Comparison of ENCODE assay signal across 22 mouse cellular contexts in the genomic region with DNA sequence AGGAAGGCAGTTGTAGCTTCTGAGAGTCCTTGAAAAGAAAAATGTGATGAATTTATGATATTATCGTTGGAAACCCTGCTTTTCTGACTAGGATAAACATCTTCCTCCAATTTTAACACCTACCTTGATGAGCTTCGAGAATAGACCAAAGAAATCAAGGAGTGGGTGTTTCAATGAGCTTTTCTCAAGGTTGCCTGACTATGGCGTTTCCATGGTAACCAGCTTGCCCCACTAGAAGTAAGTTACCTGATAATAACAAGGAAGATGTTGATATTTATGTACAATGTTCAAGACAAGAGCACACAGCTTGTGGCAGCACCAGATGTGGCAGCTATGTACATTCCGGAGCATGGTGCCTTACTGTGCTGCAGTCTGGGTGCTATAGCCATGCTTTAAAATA. TPM values are rescaled to one million over a fixed set of nuclear protein-coding genes. Genes with fewer than 3 reads are reported as not detected.
"Had no signal": no experiment of that assay in that cellular context is flagged by ENCODE, and none has a peak within 500 bp of the region (broad histone marks: within the 10 kb centered on the region; RNA-seq: fewer than 3 reads in every experiment).

No protein-coding gene starts in this region.

- ATAC-seq: intestine, postnatal 0 days had no signal

- H3K4me2 ChIP-seq: limb, embryonic 13.5 days; neural tube, embryonic 15.5 days had no signal

- DNase-seq: kidney, adult 8-10 months; kidney, postnatal 25 days; layer of hippocampus, adult 9-11 months; layer of hippocampus, postnatal 36 days; left cerebral cortex, postnatal 4 days; lung, adult 18-20 months; right cerebral cortex, postnatal 4 days; spleen, adult 18-20 months; thymus, adult 2 months; thymus, postnatal 25 days had no signal

- H3K4me3 ChIP-seq: limb, embryonic 13.5 days; myocyte; neural tube, embryonic 15.5 days had no signal

- H3K36me3 ChIP-seq: limb, embryonic 13.5 days; neural tube, embryonic 15.5 days had no signal

- H3K27me3 ChIP-seq: limb, embryonic 13.5 days; neural tube, embryonic 15.5 days had no signal

- H3K27ac ChIP-seq: limb, embryonic 13.5 days; liver, embryonic 14.5 days; neural tube, embryonic 15.5 days had no signal

- H3K9ac ChIP-seq: limb, embryonic 13.5 days; liver, embryonic 14.5 days; neural tube, embryonic 15.5 days had no signal

- H3K9me3 ChIP-seq: limb, embryonic 13.5 days; neural tube, embryonic 15.5 days had no signal

- H3K4me1 ChIP-seq: limb, embryonic 13.5 days; neural tube, embryonic 15.5 days had no signal

RNA-seq across cellular contexts. Expression of gene Slc5a4a, which starts 14.7 kb away (rescaled TPM):
- total RNA-seq: layer of hippocampus, postnatal 36 days; left cerebral cortex, postnatal 4 days; liver, adult 2 months; megakaryocyte-erythroid progenitor cell, adult 5-6 weeks had no signal
- polyA plus RNA-seq: kidney, embryonic 16.5 days; limb, embryonic 13.5 days; liver, adult 2 months; lung, embryonic 16.5 days; myocyte; neural tube, embryonic 11.5 days; stomach, embryonic 14.5 days; thymus, adult 2 months; urinary bladder, adult 2 months had no signal

RNA-seq across cellular contexts. Expression of gene Slc5a4b, which starts 21.7 kb away (rescaled TPM):
- total RNA-seq: layer of hippocampus, postnatal 36 days; left cerebral cortex, postnatal 4 days; liver, adult 2 months; megakaryocyte-erythroid progenitor cell, adult 5-6 weeks had no signal
- polyA plus RNA-seq: limb, embryonic 13.5 days; liver, adult 2 months; lung, embryonic 16.5 days; myocyte; neural tube, embryonic 11.5 days; neural tube, embryonic 15.5 days; stomach, embryonic 14.5 days; urinary bladder, adult 2 months had no signal
